Mouse (Mus musculus) heart, postnatal 0 days (tissue): ENCODE measurements at regions not wholly inside any gene's neighbourhood (a gene's known extent, or its start where the extent isn't known, plus 50 kb on each side); places are given as distances from the start of the nearest gene placed in this dataset.

Source experiments
- ATAC-seq: fragments of 200-750 bp; cut with Nextera tagmentation; 2 replicates; pipeline ENCODE4 v1.8.0; 2017; ENCODE audit warnings: low read depth, moderate number of reproducible peaks, moderate library complexity; ENCODE audit not compliant: insufficient read depth
- DNase-seq: peaks from one replicate; pipeline ENCODE4 v3.0.0-alpha.2; 2016; ENCODE audit warnings: low spot score
- H3K27ac ChIP-seq: fragments of 300-500 bp; sonication (generic); 2 replicates; pipeline ENCODE4 v1.5.1; 2014; ENCODE audit warnings: low read depth, mild to moderate bottlenecking
- H3K27me3 ChIP-seq: fragments of 300-500 bp; sonication (generic); 2 replicates; pipeline ENCODE4 v1.6.1; 2014; ENCODE audit warnings: low read length, mixed read lengths; ENCODE audit not compliant: control insufficient read depth, insufficient read depth
- H3K36me3 ChIP-seq: fragments of 300-500 bp; sonication (generic); replicated peaks from 2 replicates; pipeline ENCODE4 v1.6.1; 2014; ENCODE audit warnings: low read length, mixed read lengths; ENCODE audit not compliant: control insufficient read depth, insufficient read depth
- H3K4me1 ChIP-seq: fragments of 300-500 bp; sonication (generic); 2 replicates; pipeline ENCODE4 v1.6.1; 2014; ENCODE audit warnings: antibody characterized with exemption; ENCODE audit not compliant: control insufficient read depth, insufficient read depth
- H3K4me2 ChIP-seq: fragments of 300-500 bp; sonication (generic); 2 replicates; pipeline ENCODE4 v1.6.1; 2014; ENCODE audit warnings: low read depth, mild to moderate bottlenecking, low read length, moderate library complexity
- H3K4me3 ChIP-seq: fragments of 300-500 bp; sonication (generic); 2 replicates; pipeline ENCODE4 v1.5.1; 2014; ENCODE audit warnings: low read depth, low read length
- H3K9ac ChIP-seq: fragments of 300-500 bp; sonication (generic); replicated peaks from 2 replicates; pipeline ENCODE4 v1.6.1; 2014; ENCODE audit warnings: low read depth, low read length, mixed read lengths
- H3K9me3 ChIP-seq: fragments of 300-500 bp; sonication (generic); replicated peaks from 2 replicates; pipeline ENCODE4 v1.6.1; 2016; ENCODE audit warnings: low read length; ENCODE audit not compliant: control insufficient read depth
- CTCF ChIP-seq: IDR thresholded peaks from 2 replicates; pipeline ENCODE4 v1.5.1; 2016; ENCODE audit warnings: antibody characterized with exemption, control low read depth, low read depth
- EP300 ChIP-seq: IDR thresholded peaks from 2 replicates; pipeline ENCODE4 v1.6.1; 2016; ENCODE audit warnings: antibody characterized with exemption, low read depth
- WGBS: fragments of 180-500 bp; shearing (Covaris S2); extraction: QIAGEN DNeasy Blood & Tissue Kit; methylation state at CpG from one replicate; pipeline ENCODE4 v1.1.7; 2014; 5-methylcytosine and 5-hydroxymethylcytosine counted together

DNA sequence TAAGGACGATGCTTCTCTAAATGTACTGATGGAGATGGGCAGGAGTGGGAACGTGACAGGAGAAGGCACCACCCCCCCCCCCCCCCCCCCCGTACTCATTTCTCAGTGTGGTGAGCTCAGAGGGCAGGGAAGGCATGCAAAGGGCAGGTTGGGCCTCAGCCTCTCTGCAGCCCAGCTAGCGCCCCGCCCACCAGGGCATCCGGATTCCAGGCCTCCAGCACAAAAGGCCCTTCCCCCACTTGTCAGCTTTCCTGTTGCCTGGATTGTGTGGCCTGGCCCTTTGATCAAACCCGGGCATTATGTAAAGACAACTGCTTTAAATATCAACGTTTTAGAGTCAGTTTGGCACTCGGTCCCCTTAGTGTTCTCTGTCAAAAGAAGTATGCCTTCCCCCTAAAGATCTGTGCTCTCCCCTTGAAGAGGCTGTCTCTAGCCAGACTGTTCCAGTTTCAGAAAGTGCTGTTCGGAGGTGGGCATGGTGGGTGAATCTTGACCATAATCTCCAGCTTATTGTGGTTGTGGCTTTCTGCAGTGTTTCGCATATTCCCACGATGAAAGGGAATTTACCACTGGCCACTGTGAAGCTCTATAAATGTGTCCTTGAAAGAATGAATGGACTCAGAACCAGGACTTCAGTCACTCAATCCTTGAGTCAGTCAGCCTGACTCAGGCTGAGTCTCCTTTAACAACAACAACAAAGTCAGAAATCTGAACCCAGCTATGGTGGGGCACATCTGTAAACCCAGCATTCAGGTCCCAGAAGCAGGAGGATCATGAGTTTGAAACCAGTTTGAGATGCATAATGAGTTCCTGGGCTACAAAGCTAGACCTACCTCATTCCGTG lies 192.4 kb upstream of the Klf3 start:
- Histone ChIP-seq H3K4me3 (no peak overlapping the region), H3K27ac (peak overlapping the region; percentile 71), H3K4me2 (no peak overlapping the region), H3K4me1 (peaks cover 17% of the 10 kb centered on the region), H3K9ac (no peak overlapping the region), H3K9me3 (no peaks in the 10 kb centered on the region), H3K27me3 (no peaks in the 10 kb centered on the region), H3K36me3 (no peaks in the 10 kb centered on the region)
- peak; percentile 89 for DNase-seq
- TF ChIP-seq EP300 (no peak), CTCF (no peak)
- 21% methylated on average over 13 of the region's 13 CpGs for WGBS
- ATAC-seq = peak; percentile 96

DNA sequence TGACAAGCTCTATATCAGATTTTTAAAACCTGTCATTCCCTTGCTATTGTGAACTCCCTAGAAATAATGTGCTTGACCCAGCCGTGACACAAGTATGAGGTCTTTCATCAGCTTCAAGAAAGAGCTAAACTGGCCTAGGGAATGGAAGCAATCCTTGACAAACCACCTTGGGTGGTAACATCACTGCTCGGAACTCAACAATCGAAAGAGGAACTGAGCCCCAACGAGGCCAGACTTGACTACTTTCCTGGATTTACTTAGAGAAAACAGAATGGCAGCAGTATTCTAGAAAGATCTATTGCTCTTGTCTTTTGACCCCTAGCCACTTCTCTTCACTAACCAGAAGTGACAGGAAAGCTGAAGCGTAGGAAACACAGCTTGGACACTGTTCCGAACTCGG lies 191.2 kb upstream of the Klf3 start:
- no peaks in the 10 kb centered on the region for H3K27me3 ChIP-seq
- no peak for TF ChIP-seq EP300
- H3K9ac ChIP-seq = no peak overlapping the region
- no peak overlapping the region for H3K4me2 ChIP-seq
- H3K4me3 ChIP-seq = no peak overlapping the region
- no peaks in the 10 kb centered on the region for H3K36me3 ChIP-seq
- ATAC-seq (no peak), DNase-seq (no peak)
- no peaks in the 10 kb centered on the region for H3K9me3 ChIP-seq
- peaks cover 17% of the 10 kb centered on the region for H3K4me1 ChIP-seq
- no peak overlapping the region for H3K27ac ChIP-seq
- WGBS = 91% methylated on average over 7 of the region's 7 CpGs

DNA sequence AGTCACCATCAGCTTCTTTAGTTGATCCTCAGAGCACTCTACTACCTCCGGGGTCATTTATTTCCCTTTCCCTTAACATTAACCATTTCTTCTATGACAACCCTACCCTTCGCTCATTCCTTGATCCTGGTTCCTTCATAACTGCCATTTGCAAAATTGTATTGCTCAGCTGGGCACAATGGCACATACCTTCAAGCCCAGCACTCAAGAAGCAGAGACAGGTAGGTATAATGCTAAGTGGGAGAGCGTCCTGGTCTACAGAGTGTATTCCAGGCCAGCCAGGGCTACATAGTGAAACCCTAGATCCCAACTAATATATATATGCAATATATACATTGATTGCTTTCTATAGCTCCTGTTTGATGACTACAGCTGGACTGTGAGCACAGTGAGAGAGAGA lies 189.5 kb upstream of the Klf3 start:
- peaks cover 17% of the 10 kb centered on the region for H3K4me1 ChIP-seq
- no peak overlapping the region for H3K4me2 ChIP-seq
- H3K9ac ChIP-seq = no peak overlapping the region
- WGBS = 88% methylated on average over 3 of the region's 3 CpGs
- no peak overlapping the region for H3K27ac ChIP-seq
- H3K36me3 ChIP-seq = no peaks in the 10 kb centered on the region
- no peak overlapping the region for H3K4me3 ChIP-seq
- ATAC-seq = no peak
- no peak for DNase-seq
- TF ChIP-seq EP300 (no peak), CTCF (no peak)
- no peaks in the 10 kb centered on the region for H3K9me3 ChIP-seq
- no peaks in the 10 kb centered on the region for H3K27me3 ChIP-seq

DNA sequence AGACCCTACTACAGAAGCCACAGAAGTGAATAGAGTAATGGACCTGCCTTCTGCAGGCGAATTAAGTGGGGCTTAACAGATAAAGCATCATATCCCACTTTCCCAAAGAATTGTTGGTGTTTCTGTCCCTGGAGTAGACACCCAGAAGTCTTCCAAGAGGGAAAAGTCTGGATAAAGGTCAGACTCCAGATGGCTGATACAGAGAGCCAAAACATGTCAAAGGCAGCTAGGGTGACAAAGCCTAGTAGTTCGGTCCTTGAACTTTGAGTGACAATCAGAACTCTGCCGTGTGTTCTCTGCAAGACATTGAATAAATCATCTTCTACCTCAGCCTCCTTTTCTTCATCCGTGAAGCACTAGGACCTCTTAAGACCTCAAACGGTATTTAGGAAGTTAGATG lies 185.1 kb upstream of the Klf3 start:
- ATAC-seq (no peak), DNase-seq (no peak)
- Histone ChIP-seq H3K4me2 (no peak overlapping the region), H3K27ac (no peak overlapping the region), H3K9ac (no peak overlapping the region), H3K4me3 (no peak overlapping the region), H3K36me3 (no peaks in the 10 kb centered on the region), H3K4me1 (no peaks in the 10 kb centered on the region; the same call in 1 of the 2 replicates), H3K9me3 (no peaks in the 10 kb centered on the region), H3K27me3 (no peaks in the 10 kb centered on the region)
- 69% methylated on average over 5 of the region's 5 CpGs for WGBS
- no peak for TF ChIP-seq CTCF
- TF ChIP-seq EP300 = no peak

DNA sequence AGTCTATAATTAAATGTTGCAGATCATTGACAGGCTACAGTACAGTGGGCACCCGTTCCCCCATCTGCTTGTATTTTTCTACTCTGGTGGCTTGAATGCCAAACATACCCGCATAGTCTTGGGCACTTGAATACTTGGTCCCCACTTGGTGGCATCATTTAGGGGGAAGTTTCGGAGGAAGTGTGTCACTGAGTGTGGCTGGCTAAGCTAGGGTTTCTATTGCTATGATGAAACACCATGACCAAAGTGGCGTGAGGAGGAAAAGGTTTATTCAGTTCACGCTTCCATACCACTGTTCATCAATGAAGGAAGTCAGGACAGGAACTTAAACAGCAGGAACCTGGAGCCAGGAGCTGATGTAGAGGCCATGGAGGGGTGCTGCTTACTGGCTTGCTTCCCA lies 183.4 kb upstream of the Klf3 start:
- Histone ChIP-seq H3K27ac (no peak overlapping the region), H3K4me1 (no peaks in the 10 kb centered on the region; the same call in 1 of the 2 replicates), H3K4me2 (no peak overlapping the region), H3K9ac (no peak overlapping the region), H3K4me3 (no peak overlapping the region), H3K36me3 (no peaks in the 10 kb centered on the region), H3K9me3 (no peaks in the 10 kb centered on the region), H3K27me3 (no peaks in the 10 kb centered on the region)
- ATAC-seq (no peak), DNase-seq (no peak)
- WGBS = 83% methylated on average over 5 of the region's 5 CpGs
- TF ChIP-seq EP300 (no peak), CTCF (no peak)

DNA sequence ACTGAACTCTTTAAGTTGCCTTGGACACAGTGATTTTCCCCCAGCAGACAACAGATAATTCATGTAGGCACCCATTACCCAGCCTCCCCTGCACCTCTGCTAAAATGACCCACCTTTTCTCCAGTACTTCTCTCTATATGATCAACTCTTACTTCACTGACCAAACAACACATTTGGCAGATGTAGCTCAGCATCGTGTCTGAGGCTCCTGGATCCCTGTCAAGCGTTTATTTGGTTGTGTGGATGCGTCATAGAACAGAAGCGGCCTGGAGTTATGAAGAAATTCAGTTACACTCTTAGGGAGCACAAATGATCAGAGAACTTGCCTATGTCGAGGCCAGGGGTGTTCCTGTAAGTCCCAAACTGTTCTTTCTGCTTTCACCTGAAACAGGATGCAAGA lies 182.5 kb upstream of the Klf3 start:
- H3K4me2 ChIP-seq = no peak overlapping the region
- H3K27me3 ChIP-seq = no peaks in the 10 kb centered on the region
- DNase-seq (no peak), ATAC-seq (no peak)
- no peaks in the 10 kb centered on the region; the same call in 1 of the 2 replicates for H3K4me1 ChIP-seq
- H3K27ac ChIP-seq = no peak overlapping the region
- H3K4me3 ChIP-seq = no peak overlapping the region
- TF ChIP-seq EP300 (no peak), CTCF (no peak)
- WGBS = 77% methylated on average over 5 of the region's 5 CpGs
- H3K9me3 ChIP-seq = no peaks in the 10 kb centered on the region
- no peaks in the 10 kb centered on the region for H3K36me3 ChIP-seq
- H3K9ac ChIP-seq = no peak overlapping the region
